Mouse (Mus musculus) R1 (cell line): ENCODE results near the gene Htra2.
A peak's percentile ranks its signal among the peaks of the same experiment; 100 is the strongest.

Experiments
- DNase-seq: peaks from one replicate; pipeline ENCODE4 v3.0.0-alpha.2; 2018; ENCODE audit warnings: low read depth, low spot score

The Htra2 gene

DNA sequence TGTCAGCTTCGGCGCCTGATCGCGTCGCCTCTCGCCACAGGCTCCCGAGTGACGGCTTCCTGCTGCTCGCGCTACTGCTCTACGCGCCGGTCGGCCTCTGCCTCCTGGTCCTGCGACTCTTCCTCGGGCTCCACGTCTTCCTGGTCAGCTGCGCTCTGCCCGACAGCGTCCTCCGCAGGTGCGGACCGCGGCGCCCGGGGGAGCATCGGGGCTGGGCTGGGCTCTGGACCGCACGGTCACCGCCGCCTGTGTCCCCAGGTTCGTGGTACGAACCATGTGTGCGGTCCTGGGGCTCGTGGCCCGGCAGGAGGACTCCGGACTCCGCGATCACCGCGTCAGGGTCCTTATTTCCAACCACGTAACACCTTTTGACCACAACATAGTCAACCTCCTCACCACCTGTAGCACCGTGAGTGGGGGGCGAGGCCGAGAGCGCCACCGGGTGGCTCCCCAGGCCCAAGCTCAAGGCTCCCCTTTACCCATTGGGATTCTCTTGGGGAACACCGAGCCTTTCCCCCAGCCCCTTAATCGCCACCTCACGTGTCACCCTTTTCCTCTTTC is at the start of gene Htra2:
Htra2 (minus strand) TSS at position 403 of the 561 bp plus-strand sequence.
- DNase-seq = peak; percentile 42

GRCm38 (mm10) chr6:83104158-83104557 is 49.1 kb upstream of the Htra2 start:
- DNase-seq = no peak

GRCm38 (mm10) chr6:83103130-83103650 is 48.1 kb upstream of the Htra2 start:
- DNase-seq = no peak

GRCm38 (mm10) chr6:83101688-83102556 is 46.8 kb upstream of the Htra2 start:
- no peak for DNase-seq

- DNase-seq = peak; percentile 92
Measured at GRCm38 (mm10) chr6:83101316-83101687, 46.2 kb upstream of the Htra2 start, which contains the start of the genes Ccdc142 and Gm42688. Gene Ccdc142 (plus strand): TSS chr6:83101601. Gene Gm42688 (plus strand): TSS chr6:83101617.

DNA sequence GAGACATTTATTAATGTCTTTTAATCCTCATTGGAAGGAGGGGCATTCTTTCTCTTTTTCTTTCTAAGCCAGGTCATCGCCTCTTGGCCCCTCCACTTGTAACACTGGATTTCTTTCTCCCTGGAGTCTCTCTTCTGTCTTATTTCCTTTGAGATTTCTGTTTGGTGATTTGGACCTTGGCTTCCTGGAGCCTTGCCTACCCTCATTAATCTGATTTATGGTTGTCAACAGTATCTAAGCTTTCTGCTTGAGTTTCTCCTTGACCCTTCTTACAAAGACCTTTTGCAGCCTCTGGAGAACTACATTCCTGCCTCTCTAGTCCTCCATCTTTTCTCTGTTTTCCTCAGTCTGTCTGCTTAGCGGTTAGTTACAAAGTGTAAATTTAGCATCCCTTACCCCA is 43.3 kb upstream of the Htra2 start:
- no peak for DNase-seq

GRCm38 (mm10) chr6:83095968-83096367 is 40.9 kb upstream of the Htra2 start:
- no peak for DNase-seq

GRCm38 (mm10) chr6:83092416-83093127 is 37.5 kb upstream of the Htra2 start:
- no peak for DNase-seq

- DNase-seq = no peak
Measured at GRCm38 (mm10) chr6:83087926-83088260, 32.8 kb upstream of the Htra2 start.

GRCm38 (mm10) chr6:83087205-83087925 is 32.3 kb upstream of the Htra2 start:
- peak; percentile 27 for DNase-seq

- DNase-seq = peak; percentile 31
Measured at GRCm38 (mm10) chr6:83086121-83087035, 31.3 kb upstream of the Htra2 start, which contains the start of gene Lbx2. Gene Lbx2 (plus strand): TSS chr6:83086367.

GRCm38 (mm10) chr6:83084477-83084876 is 29.4 kb upstream of the Htra2 start:
- no peak for DNase-seq

DNA sequence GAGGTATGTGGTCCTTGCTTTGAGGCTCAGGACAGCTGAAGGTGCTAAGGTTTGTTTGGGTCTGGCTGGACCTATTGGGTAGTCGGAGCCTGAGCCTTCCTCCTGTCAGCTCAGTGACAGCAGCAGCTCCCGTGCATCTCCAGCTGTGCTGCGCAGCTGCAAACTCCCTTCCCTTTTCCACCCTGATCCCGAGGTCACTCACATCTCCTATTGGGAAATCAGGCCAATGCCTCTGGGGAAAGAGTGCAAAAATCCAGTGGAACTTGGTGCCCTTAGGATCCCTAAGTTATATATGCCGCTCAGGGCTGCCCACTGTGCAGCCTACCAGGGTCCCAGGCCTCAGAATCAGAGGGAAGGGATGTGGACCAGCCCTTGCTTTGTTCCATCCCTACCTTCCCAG is 28.4 kb upstream of the Htra2 start:
- DNase-seq = no peak

- DNase-seq = no peak
Measured at GRCm38 (mm10) chr6:83080210-83080609, 25.1 kb upstream of the Htra2 start.

- DNase-seq = peak; percentile 97
Measured at GRCm38 (mm10) chr6:83078324-83078858, 23.3 kb upstream of the Htra2 start.

DNA sequence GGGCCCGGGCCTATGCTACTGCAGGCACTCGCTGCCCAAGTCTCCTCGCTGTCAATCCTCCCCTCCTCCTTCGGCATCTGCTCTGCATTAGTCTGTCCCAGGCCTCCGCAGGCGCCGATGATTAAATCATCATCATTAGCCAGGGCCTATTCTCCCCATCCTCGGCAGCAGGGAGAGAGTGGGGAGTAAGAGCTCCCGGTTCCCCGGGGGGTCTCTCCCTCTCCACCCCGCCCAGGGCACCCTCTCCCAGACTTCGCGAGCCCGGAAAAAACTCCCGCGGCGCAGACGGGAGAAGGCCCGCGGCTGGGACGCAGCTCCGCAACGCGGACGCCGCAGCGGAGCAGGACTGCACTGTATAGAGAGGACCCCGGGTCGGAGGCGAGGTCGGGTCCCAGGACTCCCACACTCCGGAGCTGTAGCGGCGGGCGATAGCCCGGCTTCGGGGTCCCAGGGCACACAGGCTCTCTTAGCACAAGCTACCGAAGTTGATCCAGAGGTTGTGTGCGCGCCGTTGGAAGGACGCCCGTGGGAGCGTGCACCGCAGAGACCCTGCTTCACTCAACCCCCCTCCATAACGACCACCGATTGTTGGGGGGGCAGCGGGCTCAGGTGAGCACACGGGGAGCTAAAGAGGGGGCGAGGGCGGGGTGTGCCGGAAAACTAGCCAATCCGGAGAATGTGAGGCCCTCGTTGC is 22.7 kb upstream of the Htra2 start, which contains the start of gene Pcgf1:
Pcgf1 (plus strand) TSS at position 240 of the 694 bp plus-strand sequence.
- DNase-seq = peak; percentile 63

- peak; percentile 28 for DNase-seq
Measured at GRCm38 (mm10) chr6:83074979-83075378, 19.9 kb upstream of the Htra2 start.

- no peak for DNase-seq
Measured at GRCm38 (mm10) chr6:83071220-83071619, 16.1 kb upstream of the Htra2 start.
